Mouse (Mus musculus) spleen, adult 2 months (tissue): ENCODE measurements around the gene Tlcd2. TPM values are rescaled to one million over a fixed set of nuclear protein-coding genes. Genes with fewer than 3 reads are reported as not detected.

Experiments
- DNase-seq, 2 experiments: peaks; one replicate each; pipeline versions ENCODE4 v3.0.0 to v3.0.0-alpha.2; 2012 to 2021; ENCODE audit warnings: low spot score in 2 of 2, low read depth in 1 of 2
- H3K27ac ChIP-seq: fragments of 200-500 bp; 2 replicates; pipeline ENCODE4 v1.5.1; 2012; ENCODE audit warnings: low read length, inconsistent platforms; ENCODE audit not compliant: insufficient read depth
- H3K27me3 ChIP-seq: fragments of 200-500 bp; 2 replicates; pipeline ENCODE4 v1.6.1; 2012; ENCODE audit warnings: mild to moderate bottlenecking, moderate library complexity, low read length, inconsistent platforms; ENCODE audit not compliant: control insufficient read depth, insufficient read depth
- H3K36me3 ChIP-seq: fragments of 200-500 bp; 2 replicates; pipeline ENCODE4 v1.6.1; 2012; ENCODE audit warnings: mild to moderate bottlenecking, low read length, inconsistent platforms; ENCODE audit not compliant: control insufficient read depth, insufficient read depth
- H3K4me1 ChIP-seq: fragments of 200-500 bp; 2 replicates; pipeline ENCODE4 v1.6.1; 2011; ENCODE audit warnings: inconsistent platforms; ENCODE audit not compliant: control insufficient read depth, insufficient read depth, insufficient read length
- H3K4me3 ChIP-seq: fragments of 200-500 bp; 2 replicates; pipeline ENCODE4 v1.5.1; 2011; ENCODE audit warnings: mild to moderate bottlenecking, inconsistent platforms; ENCODE audit not compliant: insufficient read depth, insufficient read length; ENCODE audit errors: extremely low read depth
- CTCF ChIP-seq: fragments of 200-500 bp; IDR thresholded peaks from 2 replicates; pipeline ENCODE4 v1.5.1; 2011; ENCODE audit warnings: mild to moderate bottlenecking, inconsistent platforms; ENCODE audit not compliant: insufficient read depth, insufficient read length, insufficient replicate concordance; ENCODE audit errors: extremely low read depth
- POLR2A ChIP-seq: fragments of 200-500 bp; IDR thresholded peaks from 2 replicates; pipeline ENCODE4 v1.6.1; 2011; ENCODE audit warnings: low read depth, low read length, inconsistent platforms
- WGBS: fragments of 180-500 bp; shearing (Covaris S2); methylation state at CpG from one replicate; pipeline ENCODE4 v1.1.7; 2018; 5-methylcytosine and 5-hydroxymethylcytosine counted together
- polyA plus RNA-seq: library from polyadenylated mRNA; depleted of rRNA; stranded (reverse); fragments of >200 nt; gene quantifications from 2 replicates; pipeline ENCODE4 v1.2.3, GENCODE M21; 2012; rRNA removed

Gene Tlcd2
- polyA plus RNA-seq, 1 experiment = 6.9 TPM

GRCm38 (mm10) chr11:75511213-75511612 lies 49.7 kb downstream of the Tlcd2 start:
- WGBS = 93% methylated on average over 6 of the region's 6 CpGs
- peaks cover 21% of the 10 kb centered on the region for H3K36me3 ChIP-seq
- no peak for DNase-seq
- H3K27me3 ChIP-seq = no peaks in the 10 kb centered on the region
- no peak overlapping the region for H3K4me3 ChIP-seq
- TF ChIP-seq CTCF (no peak), POLR2A (no peak)
- H3K27ac ChIP-seq = no peak overlapping the region
- peaks cover 5% of the 10 kb centered on the region; the same call in 1 of the 2 replicates for H3K4me1 ChIP-seq

- Histone ChIP-seq H3K27me3 (no peaks in the 10 kb centered on the region), H3K36me3 (peaks cover 16% of the 10 kb centered on the region), H3K4me1 (peaks cover 5% of the 10 kb centered on the region; the same call in 1 of the 2 replicates), H3K4me3 (no peak overlapping the region), H3K27ac (no peak overlapping the region)
- TF ChIP-seq CTCF = no peak
- TF ChIP-seq POLR2A = no peak
- 67% methylated on average over 9 of the region's 9 CpGs for WGBS
- no peak for DNase-seq
These were observed 50.9 kb downstream of the Tlcd2 start for GRCm38 (mm10) chr11:75512301-75513018.

- peaks cover 10% of the 10 kb centered on the region for H3K36me3 ChIP-seq
- TF ChIP-seq CTCF = no peak
- no peak for TF ChIP-seq POLR2A
- DNase-seq = no peak
- peak within 1 kb of the TSS; percentile 25; the same call in 1 of the 2 replicates for H3K4me3 ChIP-seq
- peaks cover 5% of the 10 kb centered on the region; the same call in 1 of the 2 replicates for H3K4me1 ChIP-seq
- no peaks in the 10 kb centered on the region for H3K27me3 ChIP-seq
- WGBS = 59% methylated on average over 8 of the region's 8 CpGs
- H3K27ac ChIP-seq = no peak within 1 kb of the TSS
These were observed 51.8 kb downstream of the Tlcd2 start, which contains the start of gene Scarf1 for GRCm38 (mm10) chr11:75513336-75513735. Scarf1 (plus strand) TSS chr11:75513540.

GRCm38 (mm10) chr11:75515186-75515585 lies 53.7 kb downstream of the Tlcd2 start:
- Histone ChIP-seq H3K27me3 (no peaks in the 10 kb centered on the region), H3K4me1 (no peaks in the 10 kb centered on the region; the same call in 1 of the 2 replicates), H3K36me3 (no peaks in the 10 kb centered on the region), H3K27ac (no peak overlapping the region), H3K4me3 (no peak overlapping the region)
- DNase-seq = no peak
- no peak for TF ChIP-seq CTCF
- TF ChIP-seq POLR2A = no peak
- 91% methylated on average over 25 of the region's 25 CpGs for WGBS

- Histone ChIP-seq H3K4me1 (no peaks in the 10 kb centered on the region), H3K27ac (no peak overlapping the region), H3K36me3 (no peaks in the 10 kb centered on the region), H3K4me3 (no peak overlapping the region), H3K27me3 (no peaks in the 10 kb centered on the region)
- DNase-seq = no peak
- no peak for TF ChIP-seq POLR2A
- no peak for TF ChIP-seq CTCF
- 87% methylated on average over 15 of the region's 15 CpGs for WGBS
These were observed 58.5 kb downstream of the Tlcd2 start for GRCm38 (mm10) chr11:75519834-75520633.

Other genes starting within 250 kb of the Tlcd2 start
- 23.6 and 26.2 TPM in 2 replicates for gene Rpa1, start 113.4 kb upstream of the Tlcd2 start, polyA plus RNA-seq
- gene Smyd4, start 113.3 kb upstream of the Tlcd2 start, polyA plus RNA-seq = 4.0 and 4.7 TPM in 2 replicates
- gene Serpinf1, start 39.0 kb upstream of the Tlcd2 start, polyA plus RNA-seq = 9.7 and 12.6 TPM in 2 replicates
- gene Serpinf2, start 22.1 kb upstream of the Tlcd2 start, polyA plus RNA-seq = 0.25 and 0.75 TPM in 2 replicates
- gene Wdr81, start 7.0 kb upstream of the Tlcd2 start, polyA plus RNA-seq = 34.4 and 46.3 TPM in 2 replicates
- 64.2 and 72.8 TPM in 2 replicates for gene Prpf8, start 25.1 kb downstream of the Tlcd2 start, polyA plus RNA-seq
- 1.1 and 1.6 TPM in 2 replicates for gene Rilp, start 48.4 kb downstream of the Tlcd2 start, polyA plus RNA-seq
- 11.5 and 13.5 TPM in 2 replicates for gene Scarf1, start 51.8 kb downstream of the Tlcd2 start, polyA plus RNA-seq
- gene Slc43a2, start 70.0 kb downstream of the Tlcd2 start, polyA plus RNA-seq = 57.3 and 62.8 TPM in 2 replicates
- gene Pitpna, start 126.4 kb downstream of the Tlcd2 start, polyA plus RNA-seq = 51.7 and 54.1 TPM in 2 replicates
- 56.9 and 65.0 TPM in 2 replicates for gene Inpp5k, start 169.3 kb downstream of the Tlcd2 start, polyA plus RNA-seq
- gene Myo1c, start 188.8 kb downstream of the Tlcd2 start, polyA plus RNA-seq = 130 and 157 TPM in 2 replicates
- gene Crk, start 217.5 kb downstream of the Tlcd2 start, polyA plus RNA-seq = 43.1 and 54.4 TPM in 2 replicates